Mouse (Mus musculus) heart, postnatal 0 days (tissue): ENCODE results near the gene Ticam1.

Experiments used
- CTCF ChIP-seq: IDR thresholded peaks from 2 replicates; pipeline ENCODE4 v1.5.1; 2016; ENCODE audit warnings: antibody characterized with exemption, control low read depth, low read depth
- EP300 ChIP-seq: IDR thresholded peaks from 2 replicates; pipeline ENCODE4 v1.6.1; 2016; ENCODE audit warnings: antibody characterized with exemption, low read depth

DNA sequence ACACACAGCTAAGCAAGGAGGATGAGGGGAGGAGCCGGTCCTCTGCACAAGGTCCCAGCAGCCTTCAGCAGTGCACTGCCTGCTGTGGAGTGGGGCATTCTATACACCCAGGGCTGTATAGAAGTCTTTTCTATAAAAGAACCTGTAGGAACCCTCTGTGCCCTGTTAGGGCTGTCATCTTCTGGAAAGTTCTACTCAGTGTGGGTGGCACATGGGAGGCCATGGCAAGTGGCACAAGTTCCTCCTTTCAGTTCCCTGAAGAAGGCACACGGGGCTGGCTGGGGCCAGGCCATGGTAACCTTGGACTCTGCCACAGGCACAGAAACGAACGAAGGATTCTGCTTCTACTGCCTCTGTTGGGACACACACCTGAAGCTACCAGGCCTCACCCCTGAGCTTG, 11.6 kb downstream of the Ticam1 start:
- TF ChIP-seq CTCF: no peak
- no peak for TF ChIP-seq EP300
